Mouse (Mus musculus) kidney, postnatal 0 days (tissue): ENCODE data around the gene Arrdc2. TPM values are rescaled to one million over a fixed set of nuclear protein-coding genes. Genes with fewer than 3 reads are reported as not detected.
A peak's percentile ranks its signal among the peaks of the same experiment; 100 is the strongest.

Experiments used
- ATAC-seq: fragments of 200-750 bp; cut with Nextera tagmentation; replicated peaks from 2 replicates; pipeline ENCODE4 v1.8.0; 2017; ENCODE audit warnings: low read depth, moderate number of reproducible peaks, moderate TSS enrichment, moderate library complexity; ENCODE audit not compliant: low FRiP score
- DNase-seq: peaks from one replicate; pipeline ENCODE4 v3.0.0-alpha.2; 2016; ENCODE audit warnings: low spot score
- H3K27ac ChIP-seq: fragments of 300-500 bp; sonication (generic); 2 replicates; pipeline ENCODE4 v1.5.1; 2014; ENCODE audit warnings: mild to moderate bottlenecking
- H3K27me3 ChIP-seq: fragments of 300-500 bp; sonication (generic); 2 replicates; pipeline ENCODE4 v1.6.1; 2014; ENCODE audit warnings: low read length, mixed read lengths; ENCODE audit not compliant: insufficient read depth
- H3K36me3 ChIP-seq: fragments of 300-500 bp; sonication (generic); 2 replicates; pipeline ENCODE4 v1.6.1; 2014; ENCODE audit warnings: low read length, mixed read lengths; ENCODE audit not compliant: insufficient read depth
- H3K4me1 ChIP-seq: fragments of 300-500 bp; sonication (generic); replicated peaks from 2 replicates; pipeline ENCODE4 v1.6.1; 2014; ENCODE audit warnings: antibody characterized with exemption, low read length, mixed read lengths; ENCODE audit not compliant: insufficient read depth
- H3K4me2 ChIP-seq: fragments of 300-500 bp; sonication (generic); 2 replicates; pipeline ENCODE4 v1.6.1; 2014; ENCODE audit warnings: mild to moderate bottlenecking, low read length, moderate library complexity, mixed read lengths
- H3K4me3 ChIP-seq: fragments of 300-500 bp; sonication (generic); replicated peaks from 2 replicates; pipeline ENCODE4 v1.5.1; 2014; ENCODE audit warnings: low read depth, low read length
- H3K9ac ChIP-seq: fragments of 300-500 bp; sonication (generic); 2 replicates; pipeline ENCODE4 v1.6.1; 2014; ENCODE audit warnings: low read depth, low read length
- H3K9me3 ChIP-seq: fragments of 300-500 bp; sonication (generic); replicated peaks from 2 replicates; pipeline ENCODE4 v1.6.1; 2016; ENCODE audit warnings: low read length, inconsistent platforms, mixed read lengths
- CTCF ChIP-seq: IDR thresholded peaks from 2 replicates; pipeline ENCODE4 v1.5.1; 2016; ENCODE audit warnings: antibody characterized with exemption, low read depth, mild to moderate bottlenecking, moderate library complexity
- WGBS: fragments of 180-500 bp; shearing (Covaris S2); extraction: QIAGEN DNeasy Blood & Tissue Kit; methylation state at CpG from one replicate; pipeline ENCODE4 v1.1.7; 2014; 5-methylcytosine and 5-hydroxymethylcytosine counted together
- polyA plus RNA-seq: library from polyadenylated mRNA; unstranded; fragments of >200 nt; fragmentation: Nextera tagmentation; extraction: Ambion mirVana; gene quantifications from 2 replicates; pipeline ENCODE4 v1.2.1, GENCODE M21; 2015

Gene Arrdc2
- polyA plus RNA-seq, 1 experiment from 2014 or later = 7.5 TPM

DNA sequence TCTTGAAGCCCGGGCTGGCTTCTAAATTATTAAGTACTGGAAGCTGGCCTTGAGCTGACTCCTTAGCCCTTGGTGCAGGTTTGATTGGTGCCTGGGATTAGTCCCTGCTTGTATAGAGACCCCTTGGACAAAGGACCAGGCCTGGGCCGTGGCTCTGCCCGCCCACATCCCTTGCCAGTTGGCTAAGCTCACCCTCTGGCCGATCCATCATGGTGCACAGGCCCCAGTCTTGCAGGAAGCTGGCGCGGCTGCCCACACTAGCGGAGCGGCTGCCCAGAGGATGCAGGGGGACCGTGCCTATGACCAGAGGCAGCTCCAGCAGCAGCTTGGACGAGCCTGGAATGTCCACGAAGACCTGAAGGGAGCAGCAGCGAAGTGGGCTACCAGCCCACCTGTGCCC, 2.9 kb downstream of the Arrdc2 start:
- ATAC-seq (no peak), DNase-seq (no peak)
- Histone ChIP-seq H3K4me3 (no peak overlapping the region), H3K27ac (no peak overlapping the region), H3K9ac (no peak overlapping the region), H3K4me1 (peaks cover 14% of the 10 kb centered on the region), H3K36me3 (0 out of 2 replicates have a peak, but pooled peaks cover 5% of the 10 kb centered on the region), H3K4me2 (no peak overlapping the region), H3K27me3 (no peaks in the 10 kb centered on the region), H3K9me3 (no peaks in the 10 kb centered on the region)
- WGBS = 84% methylated on average over 11 of the region's 12 CpGs
- TF ChIP-seq CTCF = no peak

DNA sequence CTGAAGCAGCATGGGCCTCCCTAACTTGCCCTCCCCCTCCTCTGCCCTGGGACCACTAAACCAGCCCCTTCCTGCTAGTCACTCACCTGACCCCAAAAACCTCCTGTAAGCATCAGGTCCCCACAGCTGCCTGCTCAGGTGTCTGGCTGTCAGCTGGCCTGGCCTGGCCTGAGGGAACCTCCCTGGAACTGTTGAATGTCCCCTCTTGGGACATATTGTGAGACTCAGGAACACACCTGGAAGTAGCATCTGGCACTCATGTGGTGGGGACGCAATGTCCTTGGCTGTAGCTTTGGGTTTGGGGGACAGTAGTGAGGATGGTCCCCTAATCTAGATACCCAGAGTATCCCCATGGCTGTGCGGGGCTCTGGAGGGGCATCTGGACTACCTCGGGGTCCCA, 5.4 kb downstream of the Arrdc2 start:
- H3K9me3 ChIP-seq = no peaks in the 10 kb centered on the region
- no peak overlapping the region for H3K4me3 ChIP-seq
- ATAC-seq (no peak), DNase-seq (no peak)
- H3K9ac ChIP-seq = no peak overlapping the region
- WGBS = 96% methylated on average over 3 of the region's 3 CpGs
- H3K36me3 ChIP-seq = 0 out of 2 replicates have a peak, but pooled peaks cover 5% of the 10 kb centered on the region
- H3K27ac ChIP-seq = no peak overlapping the region
- peaks cover 14% of the 10 kb centered on the region for H3K4me1 ChIP-seq
- no peak for TF ChIP-seq CTCF
- H3K27me3 ChIP-seq = no peaks in the 10 kb centered on the region
- H3K4me2 ChIP-seq = no peak overlapping the region

DNA sequence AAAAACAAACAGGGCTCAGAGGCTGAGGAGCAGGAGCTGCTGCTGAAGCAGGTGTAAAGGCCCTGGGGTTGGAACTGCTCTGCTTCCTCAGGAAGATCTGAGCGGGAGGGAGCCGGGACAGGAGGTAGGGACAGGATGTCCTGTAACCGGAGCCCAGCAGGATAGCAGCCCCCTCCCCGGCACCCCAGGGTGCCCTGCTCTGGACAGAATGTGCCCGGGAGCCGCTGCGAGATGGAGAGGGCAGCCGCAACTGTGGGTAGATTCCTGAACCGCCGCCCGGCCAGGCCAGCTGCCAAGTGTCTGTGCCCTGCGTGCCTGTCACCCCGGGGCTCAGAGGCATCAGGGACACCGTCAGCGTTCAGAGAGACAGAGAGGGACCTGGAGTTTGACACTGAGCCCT, 6.0 kb downstream of the Arrdc2 start:
- WGBS = 39% methylated on average over 15 of the region's 15 CpGs
- Histone ChIP-seq H3K36me3 (0 out of 2 replicates have a peak, but pooled peaks cover 5% of the 10 kb centered on the region), H3K4me1 (peaks cover 11% of the 10 kb centered on the region), H3K9ac (no peak overlapping the region), H3K27me3 (no peaks in the 10 kb centered on the region), H3K27ac (no peak overlapping the region), H3K4me3 (no peak overlapping the region), H3K4me2 (no peak overlapping the region), H3K9me3 (no peaks in the 10 kb centered on the region)
- DNase-seq (no peak), ATAC-seq (no peak)
- TF ChIP-seq CTCF = no peak

DNA sequence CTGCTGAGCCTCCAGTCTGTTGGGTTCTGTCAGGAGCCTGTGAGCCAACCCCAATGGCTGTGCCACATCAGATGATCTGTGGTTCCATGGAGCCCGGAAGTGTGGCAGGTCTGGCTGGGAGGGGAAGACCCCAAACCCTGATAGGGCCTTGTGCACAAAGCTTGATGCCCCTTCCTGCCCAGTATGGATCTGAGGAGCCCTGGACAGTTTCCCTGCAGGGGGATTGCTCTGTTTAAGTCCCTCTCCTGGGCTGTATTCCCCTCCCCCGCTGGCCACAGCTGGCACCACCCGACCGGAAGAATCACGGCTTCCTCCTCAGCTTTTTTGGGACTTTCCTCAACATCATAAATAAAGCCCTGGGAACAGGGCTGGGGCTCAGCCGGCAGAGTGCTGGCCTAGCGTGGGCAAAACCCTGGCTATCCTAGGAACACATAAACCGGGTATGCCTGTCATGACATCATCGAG, 6.5 kb downstream of the Arrdc2 start:
- H3K4me2 ChIP-seq = no peak overlapping the region
- no peak for DNase-seq
- H3K4me1 ChIP-seq = peaks cover 9% of the 10 kb centered on the region; the same call in 1 of the 2 replicates
- 31% methylated on average over 9 of the region's 9 CpGs for WGBS
- no peak; the same call in 1 of the 2 replicates for ATAC-seq
- H3K4me3 ChIP-seq = no peak overlapping the region
- no peak overlapping the region for H3K27ac ChIP-seq
- 0 out of 2 replicates have a peak, but pooled peaks cover 5% of the 10 kb centered on the region for H3K36me3 ChIP-seq
- no peaks in the 10 kb centered on the region for H3K9me3 ChIP-seq
- no peak for TF ChIP-seq CTCF
- no peak overlapping the region for H3K9ac ChIP-seq
- no peaks in the 10 kb centered on the region for H3K27me3 ChIP-seq

GRCm38 (mm10) chr8:70832371-70832770, 7.1 kb downstream of the Arrdc2 start:
- no peak overlapping the region for H3K27ac ChIP-seq

DNA sequence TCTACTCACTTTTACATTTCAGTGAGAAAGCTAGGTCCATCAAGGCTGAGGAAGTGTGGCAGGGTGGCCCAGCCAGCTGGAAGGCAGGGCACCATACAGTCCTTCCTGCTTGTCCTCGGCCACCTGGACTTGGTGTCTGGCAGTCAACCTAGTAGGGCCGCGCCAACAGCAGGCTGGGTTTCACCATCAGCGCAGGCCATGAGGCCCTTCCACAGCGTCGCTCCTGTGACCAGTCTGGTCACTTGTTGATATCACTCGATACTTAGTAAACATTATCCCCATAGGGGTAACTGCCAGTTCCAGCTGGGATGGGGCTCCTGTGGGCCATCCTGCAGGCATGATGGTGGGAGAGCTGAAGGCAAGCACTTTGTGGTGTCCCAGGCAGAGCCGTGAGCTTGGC, 8.0 kb downstream of the Arrdc2 start:
- Histone ChIP-seq H3K9ac (0 out of 2 replicates have a peak overlapping the region, but pooled peaks have one; percentile 23), H3K4me2 (no peak overlapping the region), H3K9me3 (no peaks in the 10 kb centered on the region), H3K4me1 (peaks cover 9% of the 10 kb centered on the region; the same call in 1 of the 2 replicates), H3K27ac (no peak overlapping the region), H3K4me3 (no peak overlapping the region), H3K36me3 (0 out of 2 replicates have a peak, but pooled peaks cover 5% of the 10 kb centered on the region), H3K27me3 (no peaks in the 10 kb centered on the region)
- TF ChIP-seq CTCF = no peak
- WGBS = 87% methylated on average over 8 of the region's 8 CpGs
- no peak for DNase-seq
- ATAC-seq = no peak

More at GRCm38 (mm10) chr8:70832371-70832770, 7.1 kb downstream of the Arrdc2 start:
- 64% methylated on average over 11 of the region's 11 CpGs for WGBS
- Histone ChIP-seq H3K4me1 (peaks cover 9% of the 10 kb centered on the region; the same call in 1 of the 2 replicates), H3K4me2 (no peak overlapping the region), H3K4me3 (no peak overlapping the region), H3K9ac (no peak overlapping the region), H3K27me3 (no peaks in the 10 kb centered on the region), H3K36me3 (0 out of 2 replicates have a peak, but pooled peaks cover 5% of the 10 kb centered on the region), H3K9me3 (no peaks in the 10 kb centered on the region)
- TF ChIP-seq CTCF = no peak
- DNase-seq = no peak
- no peak for ATAC-seq

DNA sequence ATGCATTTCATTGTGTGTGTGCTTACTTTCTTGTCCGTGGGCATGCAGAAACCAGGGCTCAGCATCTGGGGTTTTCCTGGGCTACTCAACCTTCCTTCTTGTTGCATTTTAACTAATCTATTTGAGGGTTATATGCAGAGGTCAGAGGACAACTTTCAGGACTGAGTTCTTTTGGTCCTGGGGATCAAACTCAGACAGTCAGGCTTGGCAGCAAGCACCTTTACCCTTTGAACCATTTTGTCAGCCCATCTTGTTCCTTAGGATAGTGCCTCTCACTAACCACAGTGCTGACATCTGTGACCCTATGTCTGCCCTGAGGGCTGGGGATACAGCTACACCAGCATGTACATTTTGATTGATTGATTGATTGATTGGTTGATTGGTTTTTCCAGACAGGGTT, 11.7 kb downstream of the Arrdc2 start:
- Histone ChIP-seq H3K9ac (no peak overlapping the region), H3K4me3 (no peak overlapping the region), H3K27me3 (no peaks in the 10 kb centered on the region), H3K9me3 (no peaks in the 10 kb centered on the region), H3K36me3 (no peaks in the 10 kb centered on the region), H3K27ac (no peak overlapping the region), H3K4me2 (no peak overlapping the region), H3K4me1 (peaks cover 4% of the 10 kb centered on the region; the same call in 1 of the 2 replicates)
- ATAC-seq (no peak), DNase-seq (no peak)
- WGBS = 91% methylated on average over 1 of the region's 1 CpGs
- TF ChIP-seq CTCF = no peak
